Mouse (Mus musculus) liver, embryonic 14.5 days (tissue): ENCODE results near the gene Tmbim7. TPM values are rescaled to one million over a fixed set of nuclear protein-coding genes. Genes with fewer than 3 reads are reported as not detected.
A peak's percentile ranks its signal among the peaks of the same experiment; 100 is the strongest.
"Not testable (repeated sequence)": the region's sequence is repeated elsewhere in the genome, so short reads cannot be mapped to it uniquely, and the experiment has no call there.

Experiments
- ATAC-seq: fragments of 200-750 bp; cut with Nextera tagmentation; 2 replicates; pipeline ENCODE4 v1.8.0; 2017; ENCODE audit warnings: moderate number of reproducible peaks, mild to moderate bottlenecking, moderate library complexity; ENCODE audit not compliant: insufficient read depth
- DNase-seq, 3 experiments: peaks; one replicate each; pipeline ENCODE4 v3.0.0-alpha.2; 2012 to 2013; ENCODE audit warnings: low read depth in 3 of 3, low spot score in 3 of 3
- H3K27ac ChIP-seq: fragments of 300-500 bp; sonication (generic); 2 replicates; pipeline ENCODE4 v1.5.1; 2014; ENCODE audit warnings: moderate library complexity, mild to moderate bottlenecking, control low read depth, inconsistent platforms
- H3K27me3 ChIP-seq: fragments of 300-500 bp; sonication (generic); 2 replicates; pipeline ENCODE4 v1.6.1; 2014; ENCODE audit warnings: mild to moderate bottlenecking, low read length, moderate library complexity; ENCODE audit not compliant: control insufficient read depth, insufficient read depth
- H3K36me3 ChIP-seq: fragments of 300-500 bp; sonication (generic); replicated peaks from 2 replicates; pipeline ENCODE4 v1.6.1; 2014; ENCODE audit warnings: low read depth; ENCODE audit not compliant: control insufficient read depth, insufficient read depth
- H3K4me1 ChIP-seq, 2 experiments: fragments of 200-500 bp in 1 of 2; fragments of 300-500 bp in 1 of 2; sonication (generic) in 1 of 2; replicated peaks; 2 replicates each; pipeline ENCODE4 v1.6.1; 2012 to 2014; ENCODE audit warnings: antibody characterized with exemption in 1 of 2, inconsistent platforms in 1 of 2, low read length in 1 of 2; ENCODE audit not compliant: control insufficient read depth in 2 of 2, insufficient read depth in 2 of 2
- H3K4me2 ChIP-seq: fragments of 300-500 bp; sonication (generic); 2 replicates; pipeline ENCODE4 v1.6.1; 2014; ENCODE audit warnings: low read depth, mild to moderate bottlenecking, control low read depth, moderate library complexity
- H3K4me3 ChIP-seq, 2 experiments: fragments of 200-500 bp in 1 of 2; fragments of 300-500 bp in 1 of 2; sonication (generic) in 1 of 2; 2 replicates each; pipeline ENCODE4 v1.5.1; 2012 to 2014; ENCODE audit warnings: low read depth in 2 of 2, low read length in 2 of 2, mild to moderate bottlenecking in 2 of 2, control low read depth in 1 of 2, inconsistent platforms in 1 of 2, moderate library complexity in 1 of 2; ENCODE audit not compliant: insufficient read depth in 1 of 2
- H3K9ac ChIP-seq: fragments of 300-500 bp; sonication (generic); replicated peaks from 2 replicates; pipeline ENCODE4 v1.6.1; 2014; ENCODE audit warnings: mild to moderate bottlenecking, control low read depth, moderate library complexity
- H3K9me3 ChIP-seq: fragments of 300-500 bp; sonication (generic); 2 replicates; pipeline ENCODE4 v1.6.1; 2016; ENCODE audit warnings: low read length, mixed read lengths; ENCODE audit not compliant: control insufficient read depth
- CTCF ChIP-seq: IDR thresholded peaks from 2 replicates; pipeline ENCODE4 v1.5.1; 2016; ENCODE audit warnings: antibody characterized with exemption, low read depth, control low read depth
- EP300 ChIP-seq: IDR thresholded peaks from 2 replicates; pipeline ENCODE4 v1.6.1; 2016; ENCODE audit warnings: antibody characterized with exemption, low read depth
- WGBS: fragments of 180-500 bp; shearing (Covaris S2); extraction: QIAGEN DNeasy Blood & Tissue Kit; methylation state at CpG from one replicate; pipeline ENCODE4 v1.1.7; 2014; ENCODE audit not compliant: insufficient replicate concordance; 5-methylcytosine and 5-hydroxymethylcytosine counted together
- polyA plus RNA-seq, 2 experiments: library from polyadenylated mRNA; depleted of rRNA in 1 of 2; stranded (reverse) in 1 of 2; unstranded in 1 of 2; fragments of >200 nt; fragmentation: Nextera tagmentation in 1 of 2; extraction: Ambion mirVana in 1 of 2; gene quantifications; 2 replicates each; pipeline versions ENCODE4 v1.2.1 to v1.2.3; 2012 to 2014

The Tmbim7 gene
- polyA plus RNA-seq, 2 experiments = not detected

DNA sequence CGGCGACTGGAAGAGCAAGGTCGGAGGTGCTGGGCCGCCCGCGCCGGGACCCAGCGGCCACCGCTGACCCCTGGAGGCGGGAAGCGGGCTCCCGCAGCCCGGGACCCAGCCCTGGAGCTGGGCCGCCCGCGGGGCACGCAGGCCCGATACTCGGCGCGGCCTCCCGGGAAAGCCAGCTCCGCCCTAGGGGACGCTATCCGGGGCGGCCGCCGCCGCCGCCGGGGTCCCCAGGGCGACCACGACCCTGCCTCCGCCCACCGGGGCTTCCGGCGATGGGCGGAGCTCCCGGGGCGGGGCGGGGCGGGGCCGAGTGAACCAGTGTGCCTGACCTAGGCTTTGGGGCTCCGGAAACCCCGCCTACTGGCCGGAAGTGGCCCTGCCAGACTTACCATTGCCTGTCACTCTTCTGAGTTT, 3.3 kb upstream of the Tmbim7 start:
- Histone ChIP-seq H3K9ac (peak overlapping the region; percentile 95), H3K4me3 (peak overlapping the region; percentile 93 to 95), H3K27ac (peak overlapping the region; percentile 86), H3K4me1 (peaks cover 3 to 12% of the 10 kb centered on the region in 2 experiments; a peak in 3 of 4 replicates), H3K4me2 (peak overlapping the region; percentile 82), H3K27me3 (no peaks in the 10 kb centered on the region), H3K9me3 (no peaks in the 10 kb centered on the region), H3K36me3 (peaks cover 16% of the 10 kb centered on the region)
- peak; percentile 82 to 85 (median 84) for DNase-seq
- 1% methylated on average over 37 of the region's 46 CpGs for WGBS
- ATAC-seq = peak; percentile 93
- peak; percentile 42 for TF ChIP-seq CTCF
- no peak for TF ChIP-seq EP300

DNA sequence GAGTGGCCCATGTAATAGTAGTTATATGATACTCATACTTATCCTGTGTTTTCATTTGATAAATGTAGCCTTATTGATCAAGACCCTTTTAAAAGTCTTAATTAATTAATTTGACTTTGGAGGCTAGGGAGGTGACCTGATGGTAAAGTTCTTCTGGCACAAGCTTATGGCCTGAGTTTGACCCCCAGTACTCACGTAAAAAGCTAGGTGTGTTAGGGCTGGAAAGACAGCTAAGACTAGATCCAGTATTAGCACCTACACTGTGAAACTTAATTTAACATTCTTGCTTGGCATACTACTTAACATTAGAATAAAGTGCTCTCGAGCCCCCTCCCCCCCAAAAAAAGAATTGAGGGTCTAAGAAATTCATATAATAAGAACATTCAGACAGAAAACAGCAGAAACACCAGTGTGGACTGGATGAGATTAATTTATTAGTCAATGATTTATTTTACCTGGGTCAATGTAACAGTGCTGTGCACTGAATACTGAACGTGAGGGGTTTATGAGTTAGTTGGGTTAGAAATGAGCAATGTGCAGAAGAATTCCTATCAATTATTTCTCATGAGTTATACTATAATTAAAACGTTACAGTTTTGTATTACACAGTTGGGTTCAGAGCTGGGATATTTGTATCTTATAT, 2.7 kb upstream of the Tmbim7 start:
- ATAC-seq (no peak), DNase-seq (no peak)
- TF ChIP-seq CTCF (no peak), EP300 (no peak)
- no peaks in the 10 kb centered on the region for H3K27me3 ChIP-seq
- H3K4me2 ChIP-seq = peak overlapping the region; percentile 43
- 34% methylated on average over 4 of the region's 4 CpGs for WGBS
- H3K4me1 ChIP-seq = peaks cover 3 to 12% of the 10 kb centered on the region in 2 experiments; a peak in 3 of 4 replicates
- H3K4me3 ChIP-seq = no peak overlapping the region
- H3K27ac ChIP-seq = no peak overlapping the region
- H3K9me3 ChIP-seq = no peaks in the 10 kb centered on the region
- no peak overlapping the region for H3K9ac ChIP-seq
- H3K36me3 ChIP-seq = peaks cover 15% of the 10 kb centered on the region

DNA sequence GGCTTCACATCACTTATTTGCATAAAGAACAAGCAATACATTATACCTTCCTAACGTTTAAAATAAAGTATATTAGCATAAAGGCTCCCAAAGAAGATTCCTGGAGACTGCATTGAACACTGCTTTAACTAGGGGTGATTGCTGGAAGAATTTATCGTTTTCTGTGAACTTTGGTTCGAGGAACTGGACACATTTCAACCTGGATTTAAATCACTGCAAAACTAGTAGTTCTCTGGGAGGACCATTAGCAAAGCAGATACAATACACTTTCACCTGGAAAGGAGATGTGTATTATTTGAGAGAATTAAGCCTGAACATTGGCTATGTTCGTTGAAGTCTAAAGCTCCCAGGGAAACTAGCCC, 2.2 kb upstream of the Tmbim7 start:
- H3K4me1 ChIP-seq = peaks cover 3 to 12% of the 10 kb centered on the region in 2 experiments; a peak in 3 of 4 replicates
- H3K27me3 ChIP-seq = no peaks in the 10 kb centered on the region
- H3K4me3 ChIP-seq = no peak overlapping the region
- no peak overlapping the region for H3K9ac ChIP-seq
- H3K4me2 ChIP-seq = no peak overlapping the region
- no peak for ATAC-seq
- H3K36me3 ChIP-seq = peaks cover 15% of the 10 kb centered on the region
- no peak for DNase-seq
- TF ChIP-seq EP300 = no peak
- TF ChIP-seq CTCF = no peak
- no peak overlapping the region for H3K27ac ChIP-seq
- H3K9me3 ChIP-seq = no peaks in the 10 kb centered on the region
- WGBS = 63% methylated on average over 4 of the region's 4 CpGs

DNA sequence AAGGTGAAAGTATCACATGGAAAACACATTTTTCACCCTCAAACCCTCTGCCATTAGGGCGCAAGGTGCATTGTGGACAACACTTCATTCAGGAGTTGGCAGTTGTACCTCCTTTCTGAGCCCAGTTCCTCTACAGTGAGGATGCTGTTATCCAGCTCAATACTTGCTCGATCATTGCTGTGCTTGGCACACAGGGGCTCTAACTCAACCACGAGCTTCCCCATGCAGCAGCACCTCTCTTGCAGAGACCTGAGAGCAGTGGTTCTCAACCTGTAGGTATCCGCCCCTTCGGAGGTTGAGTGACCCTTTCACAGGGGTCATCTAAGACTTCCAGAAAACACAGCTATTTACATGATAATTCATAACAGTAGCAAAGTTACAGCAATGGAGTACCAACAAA, 640 bp downstream of the Tmbim7 start:
- no peak overlapping the region for H3K27ac ChIP-seq
- peaks cover 0 to 8% of the 10 kb centered on the region in 2 experiments; a peak in 3 of 4 replicates for H3K4me1 ChIP-seq
- WGBS = 70% methylated on average over 5 of the region's 5 CpGs

DNA sequence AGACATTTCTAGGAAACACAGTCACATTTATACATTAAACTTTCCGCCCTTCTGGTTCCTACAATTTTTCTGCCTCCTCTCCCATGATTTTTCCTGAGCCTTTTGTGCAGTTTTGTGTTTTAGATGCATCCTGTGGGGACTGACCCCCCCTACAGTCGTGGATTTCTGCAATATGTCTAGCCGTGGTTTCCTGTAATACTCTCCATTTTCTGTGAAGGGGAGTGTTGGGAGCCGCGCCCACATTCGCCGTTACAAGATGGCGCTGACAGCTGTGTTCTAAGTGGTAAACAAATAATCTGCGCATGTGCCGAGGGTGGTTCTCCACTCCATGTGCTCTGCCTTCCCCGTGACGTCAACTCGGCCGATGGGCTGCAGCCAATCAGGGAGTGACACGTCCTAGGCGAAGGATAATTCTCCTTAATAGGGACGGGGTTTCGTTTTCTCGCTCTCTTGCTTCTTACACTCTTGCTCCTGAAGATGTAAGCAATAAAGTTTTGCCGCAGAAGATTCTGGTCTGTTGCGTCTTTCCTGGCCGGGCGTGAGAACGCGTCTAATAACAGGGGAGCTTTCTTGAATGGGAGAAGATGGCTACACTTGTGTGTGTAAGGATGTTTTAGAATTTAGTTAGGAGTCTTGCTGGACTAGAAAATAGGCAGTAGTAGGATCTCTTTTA, 2.1 kb downstream of the Tmbim7 start:
- H3K27me3 ChIP-seq, H3K36me3 ChIP-seq, H3K9me3 ChIP-seq, H3K9ac ChIP-seq, H3K4me3 ChIP-seq, H3K4me2 ChIP-seq, ATAC-seq, H3K27ac ChIP-seq, H3K4me1 ChIP-seq, DNase-seq: not testable (repeated sequence)
- WGBS = 77% methylated on average over 15 of the region's 25 CpGs

More for the DNA sequence above, 640 bp downstream of the Tmbim7 start:
- DNase-seq (no peak), ATAC-seq (no peak)
- H3K9me3 ChIP-seq = no peaks in the 10 kb centered on the region
- H3K36me3 ChIP-seq = no peaks in the 10 kb centered on the region
- no peak overlapping the region for H3K4me3 ChIP-seq
- H3K4me2 ChIP-seq = no peak overlapping the region
- no peak overlapping the region for H3K9ac ChIP-seq
- H3K27me3 ChIP-seq = no peaks in the 10 kb centered on the region
- TF ChIP-seq EP300 = no peak
- no peak for TF ChIP-seq CTCF
